Mouse (Mus musculus) embryonic facial prominence, embryonic 15.5 days (tissue): ENCODE results near the gene Gfy. TPM values are rescaled to one million over a fixed set of nuclear protein-coding genes. Genes with fewer than 3 reads are reported as not detected.
A peak's percentile ranks its signal among the peaks of the same experiment; 100 is the strongest.
"Not testable (repeated sequence)": the region's sequence is repeated elsewhere in the genome, so short reads cannot be mapped to it uniquely, and the experiment has no call there.

Source experiments
- ATAC-seq: fragments of 200-750 bp; cut with Nextera tagmentation; 2 replicates; pipeline ENCODE4 v1.8.0; 2017; ENCODE audit warnings: low read depth, moderate TSS enrichment; ENCODE audit not compliant: insufficient number of reproducible peaks, low FRiP score, low TSS enrichment
- H3K27ac ChIP-seq: fragments of 300-500 bp; sonication (generic); replicated peaks from 2 replicates; pipeline ENCODE4 v1.5.1; 2015; ENCODE audit warnings: mild to moderate bottlenecking, inconsistent platforms
- H3K27me3 ChIP-seq: fragments of 300-500 bp; sonication (generic); 2 replicates; pipeline ENCODE4 v1.6.1; 2015; ENCODE audit warnings: inconsistent platforms
- H3K36me3 ChIP-seq: fragments of 300-500 bp; sonication (generic); 2 replicates; pipeline ENCODE4 v1.6.1; 2015; ENCODE audit warnings: mild to moderate bottlenecking, inconsistent platforms
- H3K4me1 ChIP-seq: fragments of 300-500 bp; sonication (generic); 2 replicates; pipeline ENCODE4 v1.6.1; 2015; ENCODE audit warnings: inconsistent platforms
- H3K4me2 ChIP-seq: fragments of 300-500 bp; sonication (generic); replicated peaks from 2 replicates; pipeline ENCODE4 v1.6.1; 2015; ENCODE audit warnings: mild to moderate bottlenecking, inconsistent platforms
- H3K4me3 ChIP-seq: fragments of 300-500 bp; sonication (generic); replicated peaks from 2 replicates; pipeline ENCODE4 v1.5.1; 2015; ENCODE audit warnings: mild to moderate bottlenecking, inconsistent platforms
- H3K9ac ChIP-seq: fragments of 300-500 bp; sonication (generic); 2 replicates; pipeline ENCODE4 v1.6.1; 2015; ENCODE audit warnings: inconsistent platforms
- H3K9me3 ChIP-seq: fragments of 300-500 bp; sonication (generic); replicated peaks from 2 replicates; pipeline ENCODE4 v1.6.1; 2016; ENCODE audit warnings: inconsistent platforms
- WGBS: fragments of 180-500 bp; shearing (Covaris S2); methylation state at CpG from one replicate; pipeline ENCODE4 v1.1.7; 2015; 5-methylcytosine and 5-hydroxymethylcytosine counted together
- polyA plus RNA-seq: library from polyadenylated mRNA; unstranded; fragments of >200 nt; fragmentation: Nextera tagmentation; extraction: Ambion mirVana; gene quantifications from 2 replicates; pipeline ENCODE4 v1.2.1, GENCODE M21; 2015

The Gfy gene
- polyA plus RNA-seq, 1 experiment from 2014 or later = 13.4 TPM

DNA sequence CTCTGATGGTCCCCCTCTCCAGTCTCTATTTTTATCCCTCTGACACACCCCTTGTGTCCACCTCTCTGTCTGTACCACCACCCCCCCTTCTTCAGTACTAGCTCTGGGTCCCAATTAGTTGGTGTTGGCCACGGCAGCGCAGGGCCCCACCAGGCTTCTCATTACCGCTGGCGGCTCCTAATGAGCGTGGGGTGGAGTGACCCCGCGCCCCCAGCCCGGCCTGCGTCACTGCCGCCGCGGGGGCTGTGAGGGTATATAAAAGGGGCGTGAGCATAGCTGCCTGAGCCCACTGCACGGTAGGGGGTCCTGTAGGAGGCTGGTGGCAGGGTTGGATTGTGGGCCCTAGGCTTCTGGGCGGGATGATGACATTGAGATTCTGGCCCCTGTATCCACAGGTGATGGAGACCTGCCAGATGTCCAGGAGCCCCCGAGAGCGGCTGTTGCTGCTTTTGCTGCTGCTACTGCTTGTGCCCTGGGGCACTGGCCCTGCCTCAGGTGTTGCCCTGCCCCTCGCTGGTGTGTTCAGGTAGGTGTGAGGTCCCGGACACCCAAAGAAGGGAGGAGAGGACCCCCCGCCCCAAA lies 1.6 kb upstream of the Gfy start, which contains the start of gene Pth2:
Gene Pth2, plus strand, starts transcription at position 100 of the 582 bp plus-strand sequence.
- peaks cover 100% of the 10 kb centered on the region for H3K27me3 ChIP-seq
- no peak within 1 kb of the TSS for H3K27ac ChIP-seq
- no peak for ATAC-seq
- peak within 1 kb of the TSS; percentile 12 for H3K4me3 ChIP-seq
- no peaks in the 10 kb centered on the region for H3K9me3 ChIP-seq
- H3K9ac ChIP-seq = no peak within 1 kb of the TSS
- peaks cover 21% of the 10 kb centered on the region for H3K4me1 ChIP-seq
- peak within 1 kb of the TSS; percentile 53; the same call in 1 of the 2 replicates for H3K4me2 ChIP-seq
- no peaks in the 10 kb centered on the region for H3K36me3 ChIP-seq
- WGBS = 17% methylated on average over 20 of the region's 20 CpGs

DNA sequence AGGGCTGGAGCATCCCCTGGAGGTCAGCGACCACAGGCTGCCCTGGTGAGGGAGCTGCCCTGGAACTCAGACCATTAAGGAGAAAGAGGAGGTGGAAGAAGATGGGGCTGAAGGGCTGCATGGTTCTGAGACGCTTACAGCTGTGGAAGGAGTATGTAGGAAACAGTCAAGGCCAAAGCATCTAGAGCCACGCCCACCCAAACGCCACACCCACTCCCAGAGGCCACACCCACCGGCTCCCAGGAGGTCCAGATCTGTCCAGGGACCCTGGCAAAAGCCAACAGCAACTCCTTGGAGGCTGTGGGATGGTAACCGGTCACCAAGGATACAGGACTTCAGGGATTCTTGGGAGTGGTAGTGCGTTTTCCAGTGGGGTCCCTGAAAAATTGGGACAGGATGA lies 819 bp downstream of the Gfy start:
- H3K9me3 ChIP-seq = no peaks in the 10 kb centered on the region
- peaks cover 32% of the 10 kb centered on the region for H3K4me1 ChIP-seq
- no peak overlapping the region for H3K9ac ChIP-seq
- no peak for ATAC-seq
- 21% methylated on average over 7 of the region's 7 CpGs for WGBS
- no peaks in the 10 kb centered on the region for H3K36me3 ChIP-seq
- no peak overlapping the region for H3K4me3 ChIP-seq
- H3K4me2 ChIP-seq = no peak overlapping the region
- peaks cover 98% of the 10 kb centered on the region for H3K27me3 ChIP-seq
- no peak overlapping the region for H3K27ac ChIP-seq

DNA sequence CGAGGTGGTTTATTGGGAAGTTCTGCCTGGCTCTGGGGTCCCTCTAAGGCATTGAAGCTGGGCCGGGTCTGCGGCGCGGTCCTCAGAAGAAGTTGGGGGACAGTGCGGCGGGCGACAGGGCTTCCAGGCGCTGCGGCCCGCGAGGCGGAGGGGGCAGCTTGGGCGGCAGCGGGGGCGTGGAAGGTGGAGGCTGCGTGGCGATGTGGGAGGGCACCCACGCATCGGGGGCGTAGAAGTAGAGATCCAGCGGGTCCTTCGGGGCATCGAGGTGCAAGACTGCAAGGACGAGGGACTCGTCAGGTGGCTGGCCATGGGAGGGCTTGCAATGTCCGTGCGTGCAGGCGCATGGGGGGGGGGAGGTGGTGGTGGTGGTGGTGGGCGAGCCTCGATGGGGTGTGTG lies 3.0 kb downstream of the Gfy start:
- no peak for ATAC-seq
- H3K4me2 ChIP-seq = peak overlapping the region; percentile 47
- H3K36me3 ChIP-seq = no peaks in the 10 kb centered on the region
- H3K27ac ChIP-seq = no peak overlapping the region
- H3K27me3 ChIP-seq = peaks cover 92% of the 10 kb centered on the region
- no peak overlapping the region for H3K9ac ChIP-seq
- no peaks in the 10 kb centered on the region for H3K9me3 ChIP-seq
- 1% methylated on average over 31 of the region's 31 CpGs for WGBS
- peaks cover 20% of the 10 kb centered on the region for H3K4me1 ChIP-seq
- peak overlapping the region; percentile 23 for H3K4me3 ChIP-seq

DNA sequence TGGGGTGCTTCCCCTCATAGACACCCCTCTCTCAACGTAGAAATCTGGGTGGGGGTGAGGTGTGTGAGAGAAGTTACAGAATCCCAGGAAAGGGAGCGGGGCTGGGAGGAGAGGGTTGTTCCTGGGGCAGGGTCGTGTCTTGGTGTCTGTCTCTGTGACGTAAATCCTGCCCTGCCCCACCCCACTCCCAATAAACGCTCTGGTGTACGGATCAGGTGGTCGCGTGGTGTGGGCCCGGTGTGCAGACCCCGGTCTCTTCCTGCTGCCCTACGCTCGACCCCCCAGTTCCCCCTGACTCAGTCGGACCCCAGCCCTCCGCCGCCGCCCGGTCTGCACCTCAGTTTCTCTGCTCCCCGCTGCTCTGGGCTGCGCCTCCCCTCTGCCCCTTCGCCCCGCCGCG lies 3.4 kb downstream of the Gfy start:
- H3K4me1 ChIP-seq = peaks cover 18% of the 10 kb centered on the region
- peak overlapping the region; percentile 23 for H3K4me3 ChIP-seq
- no peak overlapping the region for H3K9ac ChIP-seq
- 4% methylated on average over 23 of the region's 23 CpGs for WGBS
- peak overlapping the region; percentile 47 for H3K4me2 ChIP-seq
- no peaks in the 10 kb centered on the region for H3K9me3 ChIP-seq
- H3K27me3 ChIP-seq = peaks cover 92% of the 10 kb centered on the region
- no peaks in the 10 kb centered on the region for H3K36me3 ChIP-seq
- no peak for ATAC-seq
- H3K27ac ChIP-seq = no peak overlapping the region

DNA sequence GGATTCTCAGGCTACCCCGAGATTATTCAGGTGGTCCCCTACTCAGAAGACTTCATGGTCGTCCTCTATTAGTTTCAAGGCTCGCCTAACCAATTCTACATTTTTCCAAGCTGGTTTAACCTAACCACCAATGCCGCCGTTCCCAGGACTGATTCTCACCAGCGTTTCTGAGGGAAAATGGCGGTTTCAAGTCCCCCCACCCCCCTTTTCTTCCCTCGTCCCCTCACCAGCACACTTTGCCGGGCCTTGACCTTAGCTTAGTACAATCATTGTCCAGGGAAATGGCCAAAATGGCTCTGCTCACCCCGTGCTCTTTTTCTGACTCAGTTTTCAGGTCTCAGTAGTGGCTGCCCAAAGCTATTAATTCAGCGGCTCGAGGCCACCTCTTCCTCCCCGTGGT lies 4.0 kb downstream of the Gfy start:
- Histone ChIP-seq H3K4me1 (peaks cover 18% of the 10 kb centered on the region), H3K9me3 (no peaks in the 10 kb centered on the region), H3K27me3 (peaks cover 90% of the 10 kb centered on the region), H3K27ac (no peak overlapping the region), H3K36me3 (no peaks in the 10 kb centered on the region), H3K9ac (no peak overlapping the region), H3K4me3 (no peak overlapping the region), H3K4me2 (no peak overlapping the region)
- 4% methylated on average over 13 of the region's 13 CpGs for WGBS
- ATAC-seq = no peak

DNA sequence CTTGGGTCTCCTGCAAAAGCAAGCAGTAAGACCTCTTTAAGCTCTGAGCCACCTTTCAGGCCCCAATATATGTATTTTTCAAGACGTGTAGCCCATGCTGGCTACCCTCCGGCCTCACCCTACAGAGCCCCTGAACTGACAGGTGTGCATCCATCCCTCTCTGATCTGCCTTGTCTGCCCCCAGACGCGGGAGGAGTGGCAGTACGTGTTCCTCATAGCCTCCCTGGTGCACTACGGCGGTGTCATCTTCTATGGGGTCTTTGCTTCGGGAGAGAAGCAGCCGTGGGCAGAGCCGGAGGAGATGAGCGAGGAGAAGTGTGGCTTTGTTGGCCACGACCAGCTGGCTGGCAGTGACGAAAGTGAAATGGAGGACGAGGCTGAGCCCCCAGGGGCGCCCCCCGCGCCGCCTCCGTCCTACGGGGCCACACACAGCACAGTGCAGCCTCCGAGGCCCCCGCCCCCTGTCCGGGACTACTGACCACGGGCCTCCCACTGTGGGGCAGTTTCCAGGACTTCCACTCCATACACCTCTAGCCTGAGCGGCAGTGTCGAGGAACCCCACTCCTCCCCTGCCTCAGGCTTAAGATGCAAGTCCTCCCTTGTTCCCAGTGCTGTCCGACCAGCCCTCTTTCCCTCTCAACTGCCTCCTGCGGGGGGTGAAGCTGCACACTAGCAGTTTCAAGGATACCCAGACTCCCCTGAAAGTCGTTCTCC lies 4.6 kb downstream of the Gfy start:
- ATAC-seq = no peak
- Histone ChIP-seq H3K4me3 (peak overlapping the region; percentile 16), H3K27me3 (peaks cover 86% of the 10 kb centered on the region), H3K9ac (no peak overlapping the region), H3K9me3 (peaks cover 6% of the 10 kb centered on the region), H3K27ac (no peak overlapping the region), H3K4me1 (peaks cover 18% of the 10 kb centered on the region), H3K4me2 (peak overlapping the region; percentile 24), H3K36me3 (no peaks in the 10 kb centered on the region)
- WGBS = 3% methylated on average over 29 of the region's 29 CpGs

DNA sequence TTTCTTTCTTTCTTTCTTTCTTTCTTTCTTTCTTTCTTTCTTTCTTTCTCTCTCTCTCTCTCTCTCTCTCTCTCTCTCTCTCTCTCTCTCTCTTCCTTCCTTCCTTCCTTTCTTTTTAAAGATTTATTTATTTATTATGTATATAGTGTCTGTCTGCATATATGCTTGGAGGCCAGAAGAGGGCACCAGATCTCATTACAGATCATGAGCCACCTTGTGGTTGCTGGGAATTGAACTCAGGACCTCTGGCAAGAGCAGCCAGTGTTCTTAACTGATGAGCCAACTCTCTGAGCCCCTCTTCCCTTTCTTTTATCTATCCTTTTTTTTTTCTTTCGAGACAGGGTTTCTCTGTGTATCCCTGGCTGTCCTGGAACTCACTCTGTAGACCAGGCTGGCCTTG lies 5.6 kb downstream of the Gfy start:
- H3K4me1 ChIP-seq = peaks cover 18% of the 10 kb centered on the region
- not testable (repeated sequence) for H3K36me3 ChIP-seq, H3K4me2 ChIP-seq, H3K4me3 ChIP-seq, H3K9ac ChIP-seq, H3K27ac ChIP-seq, ATAC-seq
- H3K27me3 ChIP-seq = peaks cover 86% of the 10 kb centered on the region
- WGBS = 64% methylated on average over 1 of the region's 1 CpGs
- H3K9me3 ChIP-seq = peaks cover 11% of the 10 kb centered on the region

DNA sequence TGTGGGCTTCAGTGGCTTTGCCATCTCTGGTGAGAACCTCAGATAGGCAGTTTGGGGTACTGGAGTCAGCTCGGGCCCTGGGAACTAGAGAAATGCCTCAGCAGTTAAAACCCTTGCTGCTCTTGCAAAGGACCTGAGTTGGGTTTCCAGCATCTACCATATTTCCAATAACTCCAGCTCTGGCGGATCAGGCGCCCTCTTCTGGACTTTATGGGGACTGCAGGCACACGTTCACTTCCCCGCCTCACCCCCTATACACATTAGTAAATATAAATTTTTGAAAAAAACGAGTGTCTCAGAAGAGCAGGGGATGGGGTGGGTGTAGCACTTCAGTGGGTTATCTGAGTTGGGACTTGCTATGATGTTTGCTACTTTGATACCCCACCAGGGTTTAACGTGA lies 6.4 kb downstream of the Gfy start:
- WGBS = 63% methylated on average over 7 of the region's 7 CpGs
- Histone ChIP-seq H3K4me2 (no peak overlapping the region), H3K4me1 (peaks cover 24% of the 10 kb centered on the region), H3K9ac (no peak overlapping the region), H3K9me3 (peaks cover 11% of the 10 kb centered on the region), H3K27ac (no peak overlapping the region), H3K27me3 (peaks cover 86% of the 10 kb centered on the region), H3K36me3 (no peaks in the 10 kb centered on the region), H3K4me3 (no peak overlapping the region)
- no peak for ATAC-seq

DNA sequence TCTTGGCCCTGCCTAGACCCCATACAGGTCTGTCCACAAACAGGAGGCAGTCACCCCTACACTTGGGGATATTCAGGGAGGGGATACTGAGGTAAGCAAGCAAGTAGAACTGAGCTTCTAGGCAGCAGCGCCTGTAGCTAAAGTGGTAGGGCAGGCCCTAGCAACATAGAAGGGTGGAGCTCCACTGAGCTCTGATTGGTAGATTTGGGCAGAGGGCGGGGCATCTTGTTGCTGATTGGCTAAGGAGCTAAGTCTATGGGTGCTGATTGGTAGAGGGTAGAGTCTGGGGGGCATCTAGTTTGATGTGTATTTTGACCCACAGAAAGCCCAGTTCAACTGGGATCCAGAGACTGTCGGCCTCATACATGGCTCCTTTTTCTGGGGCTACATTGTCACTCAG lies 9.9 kb downstream of the Gfy start:
- H3K4me2 ChIP-seq = no peak overlapping the region
- H3K4me3 ChIP-seq = no peak overlapping the region
- ATAC-seq = no peak
- H3K9ac ChIP-seq = no peak overlapping the region
- peaks cover 11% of the 10 kb centered on the region for H3K9me3 ChIP-seq
- 89% methylated on average over 3 of the region's 3 CpGs for WGBS
- peaks cover 86% of the 10 kb centered on the region for H3K27me3 ChIP-seq
- H3K4me1 ChIP-seq = peaks cover 8% of the 10 kb centered on the region; the same call in 1 of the 2 replicates
- no peaks in the 10 kb centered on the region for H3K36me3 ChIP-seq
- no peak overlapping the region for H3K27ac ChIP-seq

DNA sequence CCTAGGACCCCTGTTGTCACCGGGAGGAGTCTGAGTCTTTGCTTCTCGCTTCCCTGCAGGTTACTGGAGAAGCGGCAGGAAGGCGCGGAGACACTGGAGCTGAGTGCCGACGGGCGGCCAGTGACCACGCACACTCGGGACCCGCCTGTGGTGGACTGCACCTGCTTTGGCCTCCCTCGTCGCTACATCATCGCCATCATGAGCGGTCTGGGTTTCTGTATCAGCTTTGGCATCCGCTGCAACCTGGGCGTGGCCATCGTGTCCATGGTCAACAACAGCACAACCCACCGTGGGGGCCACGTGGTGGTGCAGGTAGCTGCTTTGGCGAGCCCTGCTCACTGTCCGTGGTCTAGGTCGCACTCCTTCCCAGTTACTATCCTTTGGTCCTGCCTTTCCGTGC lies 10.7 kb downstream of the Gfy start:
- no peak overlapping the region for H3K4me2 ChIP-seq
- H3K27me3 ChIP-seq = peaks cover 87% of the 10 kb centered on the region
- peaks cover 11% of the 10 kb centered on the region for H3K9me3 ChIP-seq
- 5% methylated on average over 24 of the region's 24 CpGs for WGBS
- no peak for ATAC-seq
- H3K36me3 ChIP-seq = no peaks in the 10 kb centered on the region
- peaks cover 13% of the 10 kb centered on the region for H3K4me1 ChIP-seq
- no peak overlapping the region for H3K27ac ChIP-seq
- H3K9ac ChIP-seq = no peak overlapping the region
- no peak overlapping the region; the same call in 1 of the 2 replicates for H3K4me3 ChIP-seq

DNA sequence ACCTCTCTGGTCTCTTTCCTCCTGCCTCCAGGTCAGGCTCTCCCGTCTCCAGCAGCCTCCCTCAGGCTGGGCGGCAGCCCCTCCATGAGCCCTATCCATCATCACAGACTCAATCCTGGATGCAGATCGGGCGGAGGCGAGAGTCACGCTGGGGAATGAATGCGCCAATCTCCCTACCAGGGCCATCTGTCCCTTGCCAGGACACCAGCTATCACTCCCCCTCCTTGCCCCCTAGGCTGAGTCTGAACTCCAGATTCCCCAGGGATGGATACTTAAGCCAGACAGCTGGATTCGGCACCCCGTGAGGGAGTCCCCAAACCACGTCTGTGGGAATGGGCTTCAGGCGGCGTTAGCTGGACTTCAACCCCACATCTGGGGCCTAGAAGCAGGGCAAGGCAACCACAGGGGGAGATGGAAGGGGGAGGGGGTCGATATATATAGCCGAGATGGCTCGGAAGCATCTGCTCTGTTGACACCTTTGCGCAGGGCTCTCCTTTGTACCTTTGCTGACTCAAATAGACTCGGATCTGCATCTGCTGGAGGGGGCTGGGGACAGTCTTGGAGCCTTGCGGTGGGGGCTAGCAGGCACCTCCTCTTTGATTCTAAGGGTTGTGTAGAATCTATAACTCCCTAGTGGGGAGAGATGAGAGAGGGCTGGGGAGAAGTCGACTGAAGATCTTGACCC lies 11.5 kb downstream of the Gfy start:
- Histone ChIP-seq H3K27me3 (peaks cover 90% of the 10 kb centered on the region), H3K4me3 (no peak overlapping the region), H3K27ac (no peak overlapping the region), H3K36me3 (no peaks in the 10 kb centered on the region), H3K9me3 (peaks cover 11% of the 10 kb centered on the region), H3K9ac (no peak overlapping the region), H3K4me2 (no peak overlapping the region), H3K4me1 (peaks cover 15% of the 10 kb centered on the region)
- under 1% methylated on average over 19 of the region's 19 CpGs for WGBS
- no peak for ATAC-seq
